Mouse (Mus musculus) brown adipose tissue, adult 24 weeks (tissue): ENCODE results near the gene Galnt15. TPM values are rescaled to one million over a fixed set of nuclear protein-coding genes. Genes with fewer than 3 reads are reported as not detected.

Source experiments
- H3K27ac ChIP-seq: fragments of 200-500 bp; replicated peaks from 2 replicates; pipeline ENCODE4 v1.5.1; 2012; ENCODE audit warnings: low read depth, mild to moderate bottlenecking, low read length
- H3K4me1 ChIP-seq: fragments of 200-500 bp; 2 replicates; pipeline ENCODE4 v1.6.1; 2012; ENCODE audit warnings: low read length, mixed read lengths; ENCODE audit not compliant: control insufficient read depth, insufficient read depth, insufficient read length
- H3K4me3 ChIP-seq: fragments of 200-500 bp; 2 replicates; pipeline ENCODE4 v1.5.1; 2012; ENCODE audit warnings: low read depth, mild to moderate bottlenecking, low read length, moderate library complexity; ENCODE audit not compliant: insufficient read depth
- polyA plus RNA-seq: library from polyadenylated mRNA; stranded (reverse); fragments of >200 nt; gene quantifications from 2 replicates; pipeline ENCODE4 v1.2.4, GENCODE M21; 2012; ENCODE audit not compliant: missing spikeins, insufficient read depth, insufficient read length

Galnt15 gene
- polyA plus RNA-seq, result 4.0 and 6.2 TPM in 2 replicates

DNA sequence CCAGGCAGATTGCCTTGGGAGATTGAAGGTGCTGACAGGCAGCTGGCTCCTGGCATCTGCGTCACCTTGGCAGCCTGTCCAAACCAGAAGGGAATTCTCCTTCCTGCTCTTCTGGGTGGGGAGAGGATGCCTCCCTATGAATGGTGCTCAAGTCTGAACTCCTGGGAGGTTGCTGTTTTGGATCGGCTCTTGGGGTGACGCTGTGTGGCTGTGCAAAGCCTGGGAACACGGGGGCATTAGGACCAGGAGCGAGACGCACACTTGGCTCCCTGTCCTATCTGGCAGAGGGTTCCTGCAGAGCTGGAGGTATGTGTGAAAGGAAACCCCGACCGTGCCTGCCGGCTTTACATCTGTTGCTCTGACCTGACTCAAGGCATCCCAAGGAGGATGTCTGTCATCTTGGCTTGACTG, at the start of gene Galnt15:
Gene Galnt15, plus strand, starts transcription at position 309 of the 411 bp plus-strand sequence.
- Histone ChIP-seq H3K4me3 (peak within 1 kb of the TSS; percentile 80), H3K27ac (peak within 1 kb of the TSS; percentile 91), H3K4me1 (peaks cover 6% of the 10 kb centered on the region)

- Histone ChIP-seq H3K27ac (peak overlapping the region; percentile 91), H3K4me3 (0 out of 2 replicates have a peak overlapping the region, but pooled peaks have one; percentile 3), H3K4me1 (no peaks in the 10 kb centered on the region)
These were observed 34.8 kb upstream of the Galnt15 start for GRCm38 (mm10) chr14:31994021-31994420.

DNA sequence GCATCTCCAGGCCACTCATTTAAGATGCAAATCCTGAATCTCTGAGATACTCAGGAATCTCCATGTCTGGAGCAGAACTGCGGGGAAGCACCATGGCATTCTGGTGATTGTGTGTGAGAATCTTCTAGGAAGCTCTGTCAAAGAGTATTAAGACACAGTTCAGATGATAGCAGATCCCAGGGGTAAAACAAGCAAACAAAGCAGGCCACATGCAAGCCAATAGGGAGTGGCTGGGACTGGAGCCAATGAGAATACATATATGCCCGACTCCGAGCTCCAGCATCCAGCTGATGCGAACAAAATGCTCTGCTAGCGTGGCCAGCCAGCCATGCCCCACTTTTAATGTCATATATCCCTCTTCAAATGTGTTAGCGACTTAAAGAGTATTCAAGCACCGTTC, 27.8 kb upstream of the Galnt15 start:
- Histone ChIP-seq H3K4me1 (peaks cover 30% of the 10 kb centered on the region), H3K4me3 (no peak overlapping the region), H3K27ac (no peak overlapping the region)

- Histone ChIP-seq H3K4me3 (no peak overlapping the region), H3K4me1 (peaks cover 30% of the 10 kb centered on the region), H3K27ac (peak overlapping the region; percentile 81)
These were observed 26.1 kb upstream of the Galnt15 start for GRCm38 (mm10) chr14:32002502-32003338.

- Histone ChIP-seq H3K4me1 (peaks cover 32% of the 10 kb centered on the region), H3K27ac (peak overlapping the region; percentile 81), H3K4me3 (no peak overlapping the region)
These were observed 24.7 kb upstream of the Galnt15 start for GRCm38 (mm10) chr14:32003904-32004596.

GRCm38 (mm10) chr14:32005673-32006261, 23.0 kb upstream of the Galnt15 start:
- peak overlapping the region; percentile 89 for H3K27ac ChIP-seq
- peaks cover 28% of the 10 kb centered on the region for H3K4me1 ChIP-seq
- H3K4me3 ChIP-seq, result no peak overlapping the region

- Histone ChIP-seq H3K27ac (peak overlapping the region; percentile 53), H3K4me1 (peaks cover 20% of the 10 kb centered on the region), H3K4me3 (no peak overlapping the region)
These were observed 21.0 kb upstream of the Galnt15 start for GRCm38 (mm10) chr14:32007654-32008335.

DNA sequence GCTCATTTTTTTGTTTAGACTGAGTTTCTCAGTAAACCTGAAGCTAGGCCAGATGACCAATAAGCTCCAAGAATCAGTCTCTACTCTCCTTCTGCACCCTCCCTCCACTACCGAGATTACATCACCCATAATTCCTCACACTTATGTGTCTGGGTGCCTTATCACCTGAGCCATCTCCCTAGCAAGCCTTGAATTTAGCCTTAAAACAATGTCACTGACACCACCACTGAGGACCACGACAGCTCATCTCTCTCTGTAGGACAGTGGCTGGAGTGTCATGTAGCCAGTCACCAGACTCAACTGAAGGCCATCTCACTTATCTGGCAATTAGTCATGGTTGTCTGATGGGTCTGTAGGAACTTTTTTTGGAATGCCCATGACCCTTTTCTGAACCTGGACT, 19.1 kb upstream of the Galnt15 start:
- Histone ChIP-seq H3K4me3 (no peak overlapping the region), H3K27ac (no peak overlapping the region), H3K4me1 (peaks cover 5% of the 10 kb centered on the region; the same call in 1 of the 2 replicates)

- Histone ChIP-seq H3K27ac (no peak overlapping the region), H3K4me1 (peaks cover 6% of the 10 kb centered on the region; the same call in 1 of the 2 replicates), H3K4me3 (no peak overlapping the region)
These were observed 17.1 kb upstream of the Galnt15 start for GRCm38 (mm10) chr14:32011547-32012304.

DNA sequence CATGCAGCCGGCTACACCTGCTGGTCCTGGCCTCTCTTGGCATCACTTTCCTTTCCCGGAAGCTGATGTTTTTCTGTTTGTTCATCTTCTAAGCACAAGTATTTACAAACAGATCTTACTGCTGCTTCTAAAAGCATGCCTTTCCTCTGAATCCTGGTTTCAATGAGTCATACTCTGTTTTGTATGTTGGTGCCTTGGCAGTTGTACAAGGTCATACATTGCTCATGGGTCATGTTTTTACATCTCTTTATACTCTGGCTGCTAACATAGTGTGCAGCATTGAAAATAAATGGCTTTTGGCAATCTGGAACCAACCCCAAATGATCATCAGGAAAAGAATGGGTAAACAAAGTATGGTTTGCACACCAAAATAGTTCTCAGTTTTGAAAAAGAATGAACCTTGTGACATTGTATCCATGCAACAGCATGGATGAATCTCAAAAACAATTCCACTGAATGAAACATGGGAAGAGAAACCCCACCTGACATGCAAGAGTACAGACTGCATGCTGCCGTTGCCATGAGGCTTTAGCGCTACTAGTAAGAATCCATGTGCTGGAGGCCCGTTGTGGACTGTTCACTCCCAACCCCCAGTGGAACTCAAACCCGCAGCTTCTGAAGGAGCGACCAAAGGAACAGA, 13.5 kb upstream of the Galnt15 start:
- Histone ChIP-seq H3K4me3 (no peak overlapping the region), H3K27ac (no peak overlapping the region), H3K4me1 (peaks cover 4% of the 10 kb centered on the region; the same call in 1 of the 2 replicates)

GRCm38 (mm10) chr14:32016466-32016865, 12.3 kb upstream of the Galnt15 start:
- no peak overlapping the region for H3K4me3 ChIP-seq
- H3K27ac ChIP-seq, result no peak overlapping the region
- H3K4me1 ChIP-seq, result peaks cover 4% of the 10 kb centered on the region; the same call in 1 of the 2 replicates

- Histone ChIP-seq H3K4me3 (no peak overlapping the region), H3K27ac (no peak overlapping the region), H3K4me1 (peaks cover 4% of the 10 kb centered on the region; the same call in 1 of the 2 replicates)
These were observed 11.9 kb upstream of the Galnt15 start for GRCm38 (mm10) chr14:32016921-32017320.

DNA sequence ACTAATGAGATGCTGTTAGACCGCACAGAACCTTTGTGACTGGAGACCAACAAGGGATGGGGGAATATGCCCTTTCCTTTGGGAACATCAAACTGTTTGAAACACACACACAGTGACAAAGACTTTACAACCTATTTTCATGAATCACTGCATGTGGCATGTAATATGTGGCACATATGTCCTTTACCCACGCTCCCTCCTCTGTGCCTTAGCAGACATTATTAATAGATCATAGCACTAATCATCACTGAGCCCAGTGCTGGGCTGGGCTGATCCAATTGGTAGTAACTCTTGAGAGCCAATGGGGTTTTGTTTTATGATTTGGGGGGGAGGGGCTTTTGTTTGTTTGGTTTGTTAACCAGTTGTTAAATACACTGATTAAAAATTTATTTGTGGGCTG, 11.3 kb upstream of the Galnt15 start:
- Histone ChIP-seq H3K4me1 (peaks cover 4% of the 10 kb centered on the region; the same call in 1 of the 2 replicates), H3K27ac (no peak overlapping the region), H3K4me3 (no peak overlapping the region)

DNA sequence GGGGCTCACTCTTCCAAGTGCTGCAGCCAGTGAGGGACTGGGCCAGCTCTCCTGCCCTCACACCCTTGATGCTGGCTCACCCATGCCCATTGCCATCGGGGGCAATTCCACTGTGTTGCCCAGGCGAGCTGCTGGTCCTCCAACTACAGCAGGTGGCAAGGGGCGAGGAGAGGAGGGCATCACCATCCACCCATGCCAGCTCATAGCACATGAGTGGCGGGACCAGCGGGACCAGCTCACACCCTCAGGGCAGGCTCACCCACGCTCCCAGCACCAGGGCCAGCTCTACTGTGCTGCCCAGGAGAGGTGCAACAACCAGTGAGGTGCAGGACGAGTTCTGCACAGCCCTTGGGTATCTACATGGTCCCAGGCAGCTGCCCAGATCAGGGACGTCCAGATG, 9.7 kb upstream of the Galnt15 start:
- Histone ChIP-seq H3K4me3 (no peak overlapping the region), H3K4me1 (peaks cover 4% of the 10 kb centered on the region; the same call in 1 of the 2 replicates), H3K27ac (no peak overlapping the region)
